Mouse (Mus musculus): ENCODE measurements around the gene Rhpn2.

Gene Rhpn2

DNA sequence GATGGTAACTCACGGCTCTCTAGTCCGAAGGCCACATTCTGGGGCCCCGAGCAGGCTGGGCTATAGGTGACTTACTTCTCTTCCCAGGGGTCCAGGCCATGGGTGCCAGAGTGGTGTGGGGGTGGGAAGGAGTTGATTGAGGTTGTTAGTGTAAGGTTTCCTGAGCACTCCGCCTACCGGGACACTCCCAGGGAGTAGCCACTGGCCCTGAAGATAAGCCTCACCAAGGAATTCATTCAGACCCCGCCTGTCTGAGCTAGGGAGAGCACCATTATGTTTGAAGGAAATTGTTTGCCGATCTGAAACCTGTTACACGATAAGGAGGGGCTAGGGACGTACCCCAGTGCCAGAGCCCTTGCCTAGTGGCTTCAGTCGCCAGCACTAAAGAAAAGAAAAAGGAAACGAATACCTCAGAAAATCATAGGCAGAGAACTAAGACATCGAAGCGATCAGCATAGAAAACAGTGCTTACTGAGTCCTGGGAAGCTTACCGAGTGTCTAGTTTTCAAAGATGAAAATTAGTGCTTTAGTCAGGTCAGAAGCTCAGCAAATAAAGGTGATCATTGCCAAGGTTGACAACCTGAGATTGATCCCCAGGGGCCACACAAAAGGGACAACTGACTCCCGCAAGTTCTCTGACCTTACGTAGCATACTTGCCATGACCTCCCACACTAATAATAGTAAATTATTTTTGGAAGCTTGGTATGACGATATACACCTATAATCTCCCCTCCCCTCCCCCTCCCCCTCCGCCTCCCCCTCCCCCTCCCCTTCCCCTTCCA, 14.1 kb downstream of the Rhpn2 start:
- DNase-seq (ENCODE audit: low read depth, low spot score): no peak

DNA sequence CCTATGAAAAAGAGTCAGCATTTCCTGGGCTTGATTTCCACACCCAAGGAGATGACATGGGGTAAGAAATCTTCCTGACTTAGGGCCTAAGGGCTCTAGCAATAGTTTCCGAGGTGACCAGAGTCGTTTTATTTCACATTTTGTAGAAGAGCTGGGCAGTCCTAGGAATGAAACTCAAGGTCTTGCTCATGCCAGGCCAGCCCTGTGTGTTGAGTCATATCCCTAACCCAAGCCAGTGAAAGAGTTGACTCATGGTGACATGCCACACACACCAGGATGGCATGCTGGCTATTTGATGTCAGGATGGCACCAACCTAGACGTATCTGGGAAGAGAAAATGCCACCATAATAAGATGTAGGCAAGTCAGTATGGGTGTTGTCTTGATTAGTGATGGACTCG, 15.1 kb downstream of the Rhpn2 start:
- no peak for DNase-seq (ENCODE audit: low read depth, low spot score)

DNA sequence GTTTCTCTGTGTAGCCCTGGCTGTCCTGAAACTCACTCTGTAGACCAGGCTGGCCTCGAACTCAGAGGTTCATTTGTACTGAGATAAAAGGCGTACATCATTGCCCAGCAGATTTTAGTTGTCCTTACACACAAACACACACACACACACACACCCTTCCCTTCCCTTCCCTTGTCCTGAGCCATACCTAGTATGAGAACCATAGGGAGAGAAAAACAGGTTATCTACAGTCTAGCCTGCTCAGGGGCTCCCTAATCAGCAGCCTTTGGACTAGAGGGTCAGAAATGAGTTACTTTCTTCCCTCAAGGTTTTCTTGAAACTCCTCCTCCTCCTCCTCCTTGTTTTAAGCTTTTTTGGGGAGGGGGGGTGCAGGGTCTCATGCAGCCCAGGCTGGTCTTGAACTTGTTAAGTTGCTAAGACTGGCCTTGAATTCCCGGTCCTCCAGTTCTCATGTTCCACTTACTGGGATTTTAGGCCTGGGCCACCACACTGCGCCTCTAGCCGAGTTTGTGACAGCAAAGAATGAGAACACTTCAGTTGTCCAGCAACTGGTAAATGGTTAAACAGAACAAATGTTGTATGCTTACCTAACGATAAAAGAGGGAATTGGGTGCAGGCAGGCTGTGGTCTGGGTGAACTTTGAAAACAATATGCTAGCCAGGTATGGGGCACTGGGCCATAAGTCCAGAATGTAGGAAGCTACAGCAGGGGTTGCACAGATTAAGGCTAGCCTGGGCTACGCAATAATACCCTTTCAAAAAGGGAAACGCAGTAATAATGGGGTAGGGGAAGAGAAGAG, 16.1 kb downstream of the Rhpn2 start:
- no peak for DNase-seq (ENCODE audit: low read depth, low spot score)

DNA sequence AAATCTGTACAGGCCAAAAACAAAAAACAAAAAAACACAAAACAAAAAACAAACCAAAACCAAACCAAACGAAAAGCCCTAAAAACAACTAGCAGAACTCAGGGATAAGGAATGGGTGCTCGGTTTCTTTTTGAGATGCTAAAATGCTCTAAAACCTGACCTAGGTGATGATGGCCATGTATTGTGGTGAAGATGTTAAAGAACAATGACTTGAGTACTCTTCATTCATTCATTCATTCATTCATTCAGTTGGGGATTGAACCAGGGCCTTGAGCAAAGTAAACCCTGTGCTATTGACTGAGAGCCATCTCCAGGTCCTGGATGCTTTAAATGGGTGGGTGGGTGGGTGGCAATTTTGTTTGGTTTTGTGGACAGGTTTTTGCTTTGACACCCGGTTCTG, 17.2 kb downstream of the Rhpn2 start:
- DNase-seq (ENCODE audit: low read depth, low spot score): no peak

DNA sequence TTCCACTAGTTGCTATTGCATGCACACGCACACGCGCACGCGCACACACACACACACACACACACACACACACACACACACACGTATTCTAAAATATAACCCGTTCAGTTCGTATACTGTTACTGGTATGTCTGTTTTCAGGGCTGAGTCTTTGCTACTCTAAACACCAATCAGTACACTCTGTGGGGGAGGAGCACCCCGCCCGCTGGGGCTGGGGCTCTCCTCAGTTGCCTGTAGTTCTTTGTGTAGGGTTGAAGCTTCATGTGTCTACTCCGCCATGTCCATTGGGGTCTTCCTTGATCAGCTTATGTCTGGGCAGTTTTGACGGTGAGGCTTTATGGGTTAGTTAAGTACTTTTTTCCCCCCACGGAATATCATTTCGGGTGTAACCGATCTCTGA, 19.3 kb downstream of the Rhpn2 start:
- no peak for DNase-seq (ENCODE audit: low read depth, low spot score)

DNA sequence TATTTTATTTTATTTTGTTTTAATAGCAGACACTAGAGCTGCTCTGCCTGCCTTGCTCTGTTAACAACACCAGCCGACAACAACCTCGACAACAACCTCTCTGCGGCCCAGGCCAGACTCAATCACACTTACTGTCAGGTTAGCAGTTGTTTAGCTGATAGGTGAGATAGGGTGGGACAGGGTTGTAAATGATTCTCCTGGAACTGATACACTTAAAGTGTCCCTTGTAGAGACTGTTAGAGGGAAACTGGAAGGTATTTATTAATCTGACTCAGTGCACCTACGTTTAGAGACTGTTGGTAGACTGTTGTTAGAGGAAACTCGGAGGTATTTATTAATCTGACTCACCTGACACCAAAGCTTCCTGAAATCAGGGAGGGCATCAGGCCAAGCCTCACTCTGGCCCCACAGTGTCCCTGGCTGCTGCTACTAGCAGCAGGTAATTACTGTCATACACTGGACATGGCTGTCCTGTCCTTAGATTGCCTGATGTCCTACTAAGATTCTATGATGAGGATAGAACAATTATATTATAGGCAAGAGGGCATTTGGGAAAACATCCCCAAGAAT, 21.4 kb downstream of the Rhpn2 start:
- DNase-seq (ENCODE audit: low read depth, low spot score): no peak

DNA sequence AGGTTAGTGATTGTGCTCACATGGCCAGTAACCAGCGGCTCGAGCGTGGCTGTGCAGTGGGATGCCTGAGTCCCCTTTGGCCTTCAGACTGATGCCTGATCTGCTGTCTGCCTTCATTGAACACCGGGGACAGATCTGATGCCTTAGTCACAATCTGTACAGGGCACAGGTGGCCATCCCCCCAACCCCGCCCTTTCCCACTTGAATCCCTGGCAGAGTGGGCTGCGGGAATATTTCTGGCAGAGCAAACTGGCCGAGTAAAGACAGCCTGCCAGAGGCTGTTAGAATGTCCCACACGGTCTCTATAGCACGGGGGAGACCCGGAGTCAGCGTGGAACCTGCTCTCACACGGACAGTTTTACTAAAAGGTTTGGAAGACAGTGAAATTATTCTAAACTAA, 23.7 kb downstream of the Rhpn2 start:
- no peak for DNase-seq (ENCODE audit: low read depth, low spot score)

DNA sequence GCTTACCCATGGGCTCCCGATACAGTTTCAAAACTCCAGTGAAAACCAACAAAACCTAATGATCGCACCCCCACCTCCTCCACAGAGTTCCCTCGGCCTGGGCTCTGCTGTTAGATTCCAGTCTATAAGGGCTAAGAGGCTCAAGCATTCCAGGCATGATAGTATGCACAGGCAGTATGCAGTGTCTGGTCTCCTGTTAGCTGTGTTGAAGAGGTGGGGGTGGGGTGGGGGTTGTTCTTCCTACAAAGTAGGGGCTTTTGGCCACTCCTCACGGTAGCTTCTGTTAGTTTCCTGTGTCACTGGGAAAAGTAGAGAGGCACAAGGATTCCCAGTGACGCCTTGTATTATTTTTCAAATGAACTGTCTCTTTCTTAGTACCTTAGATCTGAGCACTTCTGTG, 28.3 kb downstream of the Rhpn2 start:
- no peak for DNase-seq (ENCODE audit: low read depth, low spot score)

DNA sequence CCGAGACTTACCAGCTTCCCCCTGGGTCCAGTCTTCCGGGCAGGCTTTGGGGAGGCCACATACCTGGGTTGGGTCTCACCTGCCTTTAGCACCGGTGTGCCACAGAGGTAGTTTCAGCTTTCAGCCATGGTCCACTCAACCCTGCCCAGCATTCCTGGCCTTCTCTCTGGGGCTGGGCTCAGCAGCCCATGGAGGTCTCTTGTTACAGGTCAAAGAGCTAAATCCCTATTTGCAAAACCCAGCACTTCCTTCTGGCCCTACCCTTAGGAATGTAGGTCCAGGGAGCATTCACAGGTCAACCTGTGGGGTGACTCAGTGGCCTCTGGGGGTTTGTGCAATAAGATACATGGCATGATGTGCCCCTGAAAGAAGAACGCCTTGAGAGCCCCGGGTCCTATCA, 28.9 kb downstream of the Rhpn2 start:
- no peak for DNase-seq (ENCODE audit: low read depth, low spot score)

DNA sequence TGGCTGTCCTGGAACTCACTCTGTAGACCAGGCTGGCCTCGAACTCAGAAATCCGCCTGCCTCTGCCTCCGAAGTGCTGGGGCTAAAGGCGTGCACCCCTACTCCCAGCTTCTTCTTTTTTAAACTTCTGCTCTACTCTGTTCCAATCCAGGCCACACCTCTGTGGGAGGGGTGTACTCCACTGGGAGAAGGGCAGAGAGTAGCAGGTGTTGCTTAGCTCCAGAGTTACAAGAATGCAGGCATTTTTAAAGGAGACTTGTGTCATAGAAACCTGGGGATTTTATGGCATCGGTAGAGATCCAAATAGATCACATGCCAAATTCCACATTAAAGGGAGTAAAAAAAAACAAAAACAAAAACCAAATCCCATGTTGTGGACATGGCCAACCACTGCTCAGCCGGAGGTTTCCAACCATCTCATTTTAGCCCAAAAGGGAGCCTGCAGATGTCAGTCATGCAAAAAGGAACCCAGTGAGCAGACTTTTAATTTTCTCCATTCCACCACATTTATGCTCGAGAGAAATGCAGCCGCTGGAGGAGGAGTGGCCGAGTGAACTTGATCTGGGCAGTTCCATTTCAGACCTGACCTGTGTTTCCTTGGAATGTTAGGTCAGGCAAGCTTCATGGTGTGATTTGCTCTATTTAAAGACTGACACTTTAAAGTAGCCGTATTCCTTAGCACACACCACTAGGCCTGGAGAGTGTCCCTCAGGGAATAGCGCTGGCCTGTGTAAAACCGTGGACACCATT, 31.4 kb downstream of the Rhpn2 start:
- DNase-seq (ENCODE audit: low read depth, low spot score): no peak

DNA sequence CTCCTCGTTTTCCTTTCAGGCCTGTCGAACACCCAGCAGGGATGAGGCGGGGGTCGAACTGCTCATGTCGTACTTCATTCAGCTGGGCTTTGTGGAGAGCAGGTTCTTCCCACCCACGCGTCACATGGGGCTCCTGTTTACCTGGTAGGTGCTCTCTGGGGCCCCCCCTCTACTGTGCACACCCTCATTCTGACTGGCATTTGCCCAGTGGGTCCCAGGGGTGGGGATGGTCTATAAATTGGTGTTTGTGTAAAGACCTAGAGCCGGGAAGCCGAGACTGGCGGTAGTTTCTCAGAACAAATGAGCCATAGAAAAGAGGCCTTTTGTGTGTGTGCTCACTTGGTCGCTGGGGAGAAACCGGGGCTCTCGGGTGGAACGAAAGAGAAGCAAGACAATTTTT, 37.1 kb downstream of the Rhpn2 start:
- no peak for DNase-seq (ENCODE audit: low read depth, low spot score)

DNA sequence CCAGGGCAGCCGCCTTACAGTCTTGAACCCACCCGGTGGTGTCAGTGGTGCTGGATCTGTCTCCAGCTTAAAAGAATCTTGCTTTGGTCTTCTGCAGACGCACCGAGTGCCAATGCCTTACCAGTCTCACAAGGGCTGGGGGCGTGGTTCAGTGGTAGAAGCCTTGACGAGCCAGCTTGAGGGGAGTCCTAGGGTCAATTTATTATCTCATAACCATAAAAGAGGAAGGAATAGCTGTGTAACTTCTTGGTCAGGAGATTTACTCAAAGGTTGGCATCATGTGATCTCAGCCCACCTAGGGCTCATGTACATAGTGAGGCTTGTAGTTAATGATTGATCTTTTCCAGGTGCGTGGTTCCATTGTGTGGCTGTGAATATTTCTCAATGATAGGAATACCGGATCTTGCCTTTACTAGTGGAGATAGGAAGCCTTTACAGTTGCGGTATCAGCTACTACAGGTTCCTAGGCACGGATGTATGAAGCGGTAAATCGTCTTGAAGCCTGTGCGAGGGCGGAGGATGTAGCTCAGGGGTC, 38.6 kb downstream of the Rhpn2 start:
- no peak for DNase-seq (ENCODE audit: low read depth, low spot score)

DNA sequence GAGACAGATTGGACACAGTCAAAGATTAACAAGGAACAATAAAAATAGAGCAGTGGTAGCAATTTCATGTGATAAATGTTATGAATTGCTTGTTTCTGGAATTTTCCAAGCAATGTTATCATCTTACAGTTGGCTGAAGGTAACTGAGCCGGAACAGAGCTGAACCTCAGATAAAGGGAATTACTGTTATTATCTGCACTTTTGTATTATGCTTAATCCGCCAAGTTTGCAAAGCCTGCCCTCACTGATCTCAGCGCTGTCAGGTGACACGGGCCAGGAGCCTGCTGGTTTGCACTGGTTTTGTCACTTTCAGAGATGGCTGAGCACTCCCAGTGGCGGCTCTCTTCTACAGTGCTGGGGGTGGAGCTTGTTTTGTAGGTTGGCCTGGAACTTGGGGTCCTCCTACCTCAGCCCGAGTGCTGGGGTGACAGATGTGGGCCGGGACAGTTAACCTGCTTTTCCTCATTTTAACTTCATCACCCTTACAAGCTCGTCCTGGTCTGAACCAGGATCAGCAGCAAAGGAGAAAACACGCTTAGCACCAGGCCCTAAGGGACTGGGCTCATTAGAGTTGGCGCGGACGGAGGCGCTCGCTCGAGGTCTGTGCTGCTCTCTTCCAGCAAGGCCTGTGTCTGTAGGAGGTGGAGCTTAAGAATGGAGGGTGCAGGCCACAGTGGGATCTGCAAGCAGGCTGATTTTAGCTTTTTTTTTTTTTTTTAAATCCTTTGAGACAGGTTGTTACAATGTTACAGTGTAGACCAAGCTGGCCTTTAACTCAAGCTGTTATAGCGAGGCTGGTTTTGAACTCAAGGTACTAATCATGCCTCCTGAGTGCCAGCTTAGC, 39.4 kb downstream of the Rhpn2 start:
- DNase-seq (ENCODE audit: low read depth, low spot score): no peak

DNA sequence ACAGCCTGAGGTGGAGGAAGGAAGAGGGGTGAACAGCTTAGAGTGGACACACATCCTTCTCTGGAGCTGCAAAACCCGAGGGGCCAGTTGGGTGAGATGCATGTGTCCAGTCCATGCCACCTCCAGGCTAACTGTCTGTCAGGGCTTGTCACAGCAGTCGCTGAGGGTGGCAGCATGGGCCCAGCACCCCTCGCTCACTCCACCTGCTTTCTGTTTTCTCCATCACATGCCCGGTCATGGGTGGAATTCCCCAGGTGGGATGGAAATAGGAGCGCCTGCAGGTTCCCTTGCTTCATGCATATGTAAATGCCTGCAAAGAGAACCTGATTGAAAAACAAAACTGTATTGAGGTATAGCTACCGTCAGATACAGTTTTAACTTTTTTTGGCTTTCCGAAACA, 40.3 kb downstream of the Rhpn2 start:
- DNase-seq (ENCODE audit: low read depth, low spot score): no peak

DNA sequence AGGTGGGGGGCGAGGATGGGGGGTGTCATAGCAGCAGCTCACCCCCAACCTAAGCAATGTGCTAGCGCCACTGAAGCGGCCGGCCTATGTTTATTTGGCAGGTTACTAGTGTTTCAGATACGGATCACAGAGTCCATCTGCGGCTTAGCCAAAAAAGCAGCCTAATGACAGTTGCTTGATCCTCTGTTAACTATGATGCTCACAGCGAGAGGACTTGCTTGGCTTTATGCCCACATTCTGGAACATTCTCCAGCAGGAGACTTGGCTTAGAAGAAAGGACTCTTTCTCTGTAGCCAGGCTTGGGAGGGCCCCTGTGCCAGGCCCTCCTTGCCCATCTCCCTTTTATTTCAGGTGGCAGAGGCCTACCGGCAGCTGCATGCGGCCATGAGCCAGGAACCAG, 42.7 kb downstream of the Rhpn2 start:
- DNase-seq (ENCODE audit: low read depth, low spot score): no peak

DNA sequence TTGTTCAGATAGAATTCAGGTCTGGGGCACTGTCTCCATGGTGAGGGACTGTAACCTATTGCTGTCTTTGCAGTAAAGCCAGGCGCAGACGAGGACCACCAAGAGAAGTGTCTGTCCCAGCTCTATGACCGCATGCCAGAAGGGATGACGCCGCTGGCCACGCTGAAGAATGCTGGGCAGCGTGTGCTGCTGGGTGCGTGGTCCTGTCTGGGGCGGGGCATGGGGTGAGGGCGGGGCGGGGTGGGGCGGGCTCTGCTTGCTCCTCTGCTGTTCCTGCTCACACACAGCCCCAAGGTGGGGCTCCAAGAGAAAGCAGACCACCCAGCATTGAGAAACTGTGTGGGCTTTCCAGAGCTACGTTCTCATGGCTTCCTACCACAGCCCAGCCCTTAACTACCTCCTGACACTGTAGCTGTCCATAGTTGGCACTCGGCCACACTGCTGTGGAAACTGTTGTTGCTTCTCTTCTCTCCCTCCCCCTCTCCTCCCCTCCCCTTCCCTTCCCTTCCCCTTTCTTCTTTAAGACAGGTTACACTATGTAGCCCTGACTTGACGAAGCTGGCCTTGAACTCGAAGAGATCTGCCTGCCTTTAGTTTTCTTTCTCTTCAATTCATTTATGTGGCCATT, 45.6 kb downstream of the Rhpn2 start:
- no peak for DNase-seq (ENCODE audit: low read depth, low spot score)

DNA sequence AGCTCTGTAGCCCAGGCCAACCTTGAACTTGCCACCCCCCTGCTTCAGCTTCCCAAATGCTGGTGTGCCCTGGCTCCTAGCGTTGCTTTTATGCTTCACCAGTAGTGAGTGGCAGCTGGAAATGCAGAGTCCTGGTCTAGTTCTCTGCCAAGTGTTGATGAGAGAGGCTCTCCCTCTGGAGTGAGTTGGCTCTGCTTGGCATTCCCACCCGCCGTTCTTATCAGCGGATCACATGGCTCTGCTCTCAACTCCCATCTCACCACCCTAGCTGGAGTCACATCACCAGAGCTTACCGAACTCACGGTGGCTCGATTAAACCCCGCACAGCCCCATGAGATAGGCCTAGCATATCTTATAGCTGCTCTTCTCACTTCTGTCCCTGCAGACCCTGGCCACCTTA, 46.4 kb downstream of the Rhpn2 start:
- no peak for DNase-seq (ENCODE audit: low read depth, low spot score)

DNA sequence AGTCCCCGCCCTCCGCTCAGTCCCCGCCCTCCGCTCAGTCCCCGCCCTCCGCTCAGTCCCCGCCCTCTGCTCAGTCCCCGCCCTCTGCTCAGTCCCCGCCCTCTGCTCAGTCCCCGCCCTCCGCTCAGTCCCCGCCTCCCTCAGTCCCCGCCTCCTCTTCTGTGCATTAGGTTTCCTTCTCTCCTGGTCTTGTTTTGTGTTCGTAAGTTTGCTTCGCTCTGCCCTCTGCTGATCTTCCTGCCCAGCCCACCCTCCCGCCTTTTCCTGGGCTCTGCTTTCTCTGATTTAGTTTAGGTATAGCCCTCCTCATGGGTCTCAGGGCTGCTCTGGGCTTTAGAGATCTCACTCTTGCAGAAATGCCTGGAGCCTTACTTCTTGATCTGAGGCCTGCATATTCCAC, 47.9 kb downstream of the Rhpn2 start:
- DNase-seq (ENCODE audit: low read depth, low spot score): no peak

DNA sequence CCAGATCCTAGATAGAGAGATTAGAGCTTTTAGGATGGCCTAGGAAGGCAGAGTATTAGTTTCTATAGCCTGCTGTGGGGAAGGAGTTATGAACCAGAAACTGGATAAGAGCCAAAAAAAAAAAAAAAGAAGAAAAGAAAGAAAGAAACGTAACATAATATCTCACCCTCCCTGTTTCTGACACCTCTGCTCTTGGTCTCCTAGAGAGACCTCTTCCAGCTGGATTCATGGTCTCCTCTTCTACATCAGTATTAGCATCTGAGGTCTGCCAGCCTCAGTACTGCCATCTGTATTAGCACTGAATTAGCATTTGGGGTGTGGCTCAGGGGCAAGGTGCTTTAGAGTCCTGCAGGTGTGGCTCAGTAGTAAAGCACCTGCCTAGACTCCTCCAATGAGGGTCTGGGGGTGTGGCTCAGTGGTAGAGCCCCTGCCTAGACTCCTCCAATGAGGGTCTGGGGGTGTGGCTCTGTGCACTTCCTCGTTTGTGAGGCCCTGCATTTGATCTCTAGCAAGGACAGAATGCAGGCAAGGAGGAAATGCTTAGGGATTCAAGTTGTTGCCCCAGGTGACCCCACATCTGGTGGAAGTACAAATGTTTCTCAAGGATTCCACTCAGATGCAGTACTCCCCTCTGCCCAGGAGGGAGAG, 48.9 kb downstream of the Rhpn2 start:
- no peak for DNase-seq (ENCODE audit: low read depth, low spot score)

DNA sequence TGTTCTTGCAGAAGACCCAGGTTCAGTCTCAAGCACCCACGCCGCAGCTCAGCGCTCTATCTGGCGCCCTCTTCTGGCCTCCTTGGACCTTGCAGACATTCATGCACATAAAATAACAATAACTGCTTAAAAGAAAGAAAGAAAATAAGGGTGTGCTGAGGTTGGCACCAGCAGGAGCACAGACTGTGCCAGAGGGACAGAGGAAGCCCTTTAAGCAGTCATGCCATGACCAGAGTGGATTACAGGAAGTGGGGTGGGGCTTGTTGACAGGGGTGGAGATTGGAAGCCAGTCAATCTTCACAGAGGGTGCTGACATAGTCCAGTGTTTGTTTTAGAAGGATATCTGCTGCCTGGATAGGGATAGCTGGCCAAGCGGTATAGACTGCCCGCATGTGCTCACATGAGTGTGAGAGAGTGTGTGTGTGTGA, 52.6 kb downstream of the Rhpn2 start:
- no peak for DNase-seq (ENCODE audit: low read depth, low spot score)
